In the genomic region with DNA sequence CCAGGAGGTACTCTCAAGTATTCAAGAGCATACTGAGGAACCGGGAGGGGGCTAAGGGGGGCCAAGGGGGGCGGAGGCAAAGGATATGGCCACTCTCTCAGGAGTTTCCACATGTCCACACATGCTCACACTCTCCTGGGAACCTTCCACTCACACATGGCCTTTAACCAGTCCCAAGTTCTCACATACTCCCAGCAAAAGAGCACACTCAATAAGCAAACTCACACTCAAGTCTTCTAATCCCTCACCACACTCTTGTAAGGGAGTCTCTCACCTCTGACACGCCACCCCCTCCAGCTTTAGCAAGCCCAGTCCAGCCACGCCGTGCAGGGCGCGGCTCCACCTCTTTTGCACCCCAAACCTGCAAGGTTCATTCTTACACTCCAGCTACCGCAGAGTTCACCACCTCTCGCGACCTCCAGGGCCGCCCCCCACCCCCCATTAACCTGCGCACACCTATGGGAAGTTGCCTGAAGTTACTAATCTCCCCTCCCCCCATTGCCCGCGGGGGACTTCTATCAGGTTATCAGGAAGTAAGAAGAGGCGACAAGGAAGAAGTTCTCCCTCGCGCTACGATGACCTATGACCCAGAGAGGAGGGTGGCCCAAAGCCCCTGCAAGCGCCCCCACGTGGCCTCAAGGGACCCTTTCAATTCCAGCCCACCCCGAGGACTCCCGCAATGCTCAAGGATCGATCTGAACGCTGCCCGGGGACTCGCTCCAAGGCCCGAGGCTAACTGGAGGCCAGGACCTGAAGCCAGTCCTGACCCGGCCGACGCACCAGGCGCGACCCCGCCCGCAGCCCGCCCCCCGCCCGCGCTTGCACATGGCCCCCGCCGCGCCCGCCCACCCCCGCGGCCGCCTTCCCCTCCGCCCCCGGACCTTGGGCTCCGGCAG, we compare ENCODE assay signal across 8 mouse cellular contexts. TPM values are rescaled to one million over a fixed set of nuclear protein-coding genes. Genes with fewer than 3 reads are reported as not detected.
DNase-seq lines count a peak whose midpoint lies in the region; ATAC-seq lines count a peak whose summit lies in the region.

No protein-coding gene starts in this region.

- peak; percentile 68 for DNase-seq in layer of hippocampus, adult 9-11 months
- no peak for DNase-seq in layer of hippocampus, postnatal 14 days (ENCODE audit: low spot score in 2 of 2)
- DNase-seq in ZHBTc4 (ENCODE audit: low read depth, low spot score) = peak; percentile 77

- peak overlapping the region; percentile 81 for H3K4me3 ChIP-seq in forebrain, embryonic 13.5 days
- H3K4me3 ChIP-seq in hindbrain, embryonic 15.5 days = peak overlapping the region; percentile 74
- peak overlapping the region; percentile 84 for H3K4me3 ChIP-seq in liver, embryonic 15.5 days (replicated peaks)
- peak overlapping the region; percentile 73 for H3K4me3 ChIP-seq in neural tube, embryonic 15.5 days (replicated peaks)

- H3K27me3 ChIP-seq in forebrain, embryonic 13.5 days = peaks cover 37% of the 10 kb centered on the region
- peaks cover 30% of the 10 kb centered on the region for H3K27me3 ChIP-seq in hindbrain, embryonic 15.5 days
- H3K27me3 ChIP-seq in liver, embryonic 15.5 days = peaks cover 35% of the 10 kb centered on the region
- peaks cover 34% of the 10 kb centered on the region for H3K27me3 ChIP-seq in neural tube, embryonic 15.5 days (replicated peaks)

- H3K9me3 ChIP-seq in forebrain, embryonic 13.5 days (replicated peaks) = no peaks in the 10 kb centered on the region
- H3K9me3 ChIP-seq in hindbrain, embryonic 15.5 days = no peaks in the 10 kb centered on the region
- H3K9me3 ChIP-seq in liver, embryonic 15.5 days (replicated peaks) = no peaks in the 10 kb centered on the region
- H3K9me3 ChIP-seq in neural tube, embryonic 15.5 days (replicated peaks) = no peaks in the 10 kb centered on the region

- H3K36me3 ChIP-seq in forebrain, embryonic 13.5 days (ENCODE audit: poor library complexity, severe bottlenecking) = 0 out of 2 replicates have a peak, but pooled peaks cover 5% of the 10 kb centered on the region
- no peaks in the 10 kb centered on the region for H3K36me3 ChIP-seq in hindbrain, embryonic 15.5 days
- no peaks in the 10 kb centered on the region for H3K36me3 ChIP-seq in liver, embryonic 15.5 days (replicated peaks)
- no peaks in the 10 kb centered on the region for H3K36me3 ChIP-seq in neural tube, embryonic 15.5 days

- peak overlapping the region; percentile 84 for H3K27ac ChIP-seq in forebrain, embryonic 13.5 days
- H3K27ac ChIP-seq in hindbrain, embryonic 15.5 days (replicated peaks) = peak overlapping the region; percentile 86
- peak overlapping the region; percentile 88 for H3K27ac ChIP-seq in liver, embryonic 15.5 days (replicated peaks)
- peak overlapping the region; percentile 86 for H3K27ac ChIP-seq in neural tube, embryonic 15.5 days (replicated peaks)

- WGBS in forebrain, embryonic 13.5 days = 2% methylated on average over 32 of the region's 48 CpGs
- under 1% methylated on average over 45 of the region's 48 CpGs for WGBS in hindbrain, embryonic 15.5 days
- WGBS in liver, embryonic 15.5 days (ENCODE audit: insufficient replicate concordance) = under 1% methylated on average over 46 of the region's 48 CpGs
- 2% methylated on average over 37 of the region's 48 CpGs for WGBS in neural tube, embryonic 15.5 days

- peak overlapping the region; percentile 85 for H3K9ac ChIP-seq in forebrain, embryonic 13.5 days
- peak overlapping the region; percentile 79 for H3K9ac ChIP-seq in hindbrain, embryonic 15.5 days
- peak overlapping the region; percentile 86 for H3K9ac ChIP-seq in liver, embryonic 15.5 days
- H3K9ac ChIP-seq in neural tube, embryonic 15.5 days (replicated peaks) = peak overlapping the region; percentile 85

- H3K4me2 ChIP-seq in forebrain, embryonic 13.5 days = peak overlapping the region; percentile 90
- H3K4me2 ChIP-seq in hindbrain, embryonic 15.5 days = peak overlapping the region; percentile 91
- peak overlapping the region; percentile 100 for H3K4me2 ChIP-seq in liver, embryonic 15.5 days
- H3K4me2 ChIP-seq in neural tube, embryonic 15.5 days = peak overlapping the region; percentile 89

- peaks cover 29% of the 10 kb centered on the region for H3K4me1 ChIP-seq in forebrain, embryonic 13.5 days
- peaks cover 46% of the 10 kb centered on the region for H3K4me1 ChIP-seq in hindbrain, embryonic 15.5 days (replicated peaks)
- peaks cover 65% of the 10 kb centered on the region for H3K4me1 ChIP-seq in liver, embryonic 15.5 days (replicated peaks)
- H3K4me1 ChIP-seq in neural tube, embryonic 15.5 days = peaks cover 44% of the 10 kb centered on the region

- ATAC-seq in forebrain, embryonic 13.5 days = peak; percentile 22
- peak; percentile 5; the same call in 1 of the 2 replicates for ATAC-seq in hindbrain, embryonic 15.5 days (ENCODE audit: low FRiP score, low read depth)
- peak; percentile 10; the same call in 1 of the 2 replicates for ATAC-seq in liver, embryonic 15.5 days (ENCODE audit: insufficient read depth)
- ATAC-seq in neural tube, embryonic 15.5 days (ENCODE audit: low FRiP score) = no peak; the same call in 1 of the 2 replicates
- no peak for ATAC-seq in frontal cortex, adult (ENCODE audit: low TSS enrichment)

RNA-seq across cellular contexts. Expression of a gene that starts 0.6 kb away (rescaled TPM):
- 10 to 100 TPM; 52.6 to 59.2 TPM for total RNA-seq in layer of hippocampus, postnatal 14 days (2021)
- polyA plus RNA-seq in forebrain, embryonic 13.5 days (2015; fragmentation: Nextera tagmentation; extraction: Ambion mirVana) = 15.3 and 15.7 TPM in 2 replicates
- polyA plus RNA-seq in hindbrain, embryonic 15.5 days (2015; fragmentation: Nextera tagmentation; extraction: Ambion mirVana) = 17.5 and 18.7 TPM in 2 replicates
- polyA plus RNA-seq in liver, embryonic 15.5 days (2015; fragmentation: Nextera tagmentation; extraction: Ambion mirVana) = 3.8 and 4.9 TPM in 2 replicates
- 16.9 and 17.1 TPM in 2 replicates for polyA plus RNA-seq in neural tube, embryonic 15.5 days (2015; fragmentation: Nextera tagmentation; extraction: Ambion mirVana)

RNA-seq across cellular contexts. Expression of a gene that starts 4.2 kb away (rescaled TPM):
- total RNA-seq in layer of hippocampus, postnatal 14 days (2021) = 10 to 100 TPM; 13.3 to 14.4 TPM
- polyA plus RNA-seq in forebrain, embryonic 13.5 days (2015; fragmentation: Nextera tagmentation; extraction: Ambion mirVana) = 0.74 TPM in 1 of 2 replicates, not detected in the other
- polyA plus RNA-seq in hindbrain, embryonic 15.5 days (2015; fragmentation: Nextera tagmentation; extraction: Ambion mirVana) = 2.0 and 3.1 TPM in 2 replicates
- 0.24 and 0.59 TPM in 2 replicates for polyA plus RNA-seq in liver, embryonic 15.5 days (2015; fragmentation: Nextera tagmentation; extraction: Ambion mirVana)
- 6.8 TPM in 2 replicates for polyA plus RNA-seq in neural tube, embryonic 15.5 days (2015; fragmentation: Nextera tagmentation; extraction: Ambion mirVana)

RNA-seq across cellular contexts. Expression of a gene that starts 11.1 kb away (rescaled TPM):
- 100 to 1,000 TPM; 377 to 396 TPM for total RNA-seq in layer of hippocampus, postnatal 14 days (2021)
- 186 and 201 TPM in 2 replicates for polyA plus RNA-seq in forebrain, embryonic 13.5 days (2015; fragmentation: Nextera tagmentation; extraction: Ambion mirVana)
- 375 and 392 TPM in 2 replicates for polyA plus RNA-seq in hindbrain, embryonic 15.5 days (2015; fragmentation: Nextera tagmentation; extraction: Ambion mirVana)
- 144 and 151 TPM in 2 replicates for polyA plus RNA-seq in liver, embryonic 15.5 days (2015; fragmentation: Nextera tagmentation; extraction: Ambion mirVana)
- 392 and 417 TPM in 2 replicates for polyA plus RNA-seq in neural tube, embryonic 15.5 days (2015; fragmentation: Nextera tagmentation; extraction: Ambion mirVana)

RNA-seq across cellular contexts. Expression of a gene that starts 11.5 kb away (rescaled TPM):
- 10 to 100 TPM; 39.7 to 42.4 TPM for total RNA-seq in layer of hippocampus, postnatal 14 days (2021)
- polyA plus RNA-seq in forebrain, embryonic 13.5 days (2015; fragmentation: Nextera tagmentation; extraction: Ambion mirVana) = 141 and 167 TPM in 2 replicates
- polyA plus RNA-seq in hindbrain, embryonic 15.5 days (2015; fragmentation: Nextera tagmentation; extraction: Ambion mirVana) = 104 TPM in 2 replicates
- polyA plus RNA-seq in liver, embryonic 15.5 days (2015; fragmentation: Nextera tagmentation; extraction: Ambion mirVana) = 59.7 and 67.9 TPM in 2 replicates
- polyA plus RNA-seq in neural tube, embryonic 15.5 days (2015; fragmentation: Nextera tagmentation; extraction: Ambion mirVana) = 103 and 113 TPM in 2 replicates

RNA-seq across cellular contexts. Expression of a gene that starts 13.3 kb away (rescaled TPM):
- total RNA-seq in layer of hippocampus, postnatal 14 days (2021) = 10 to 100 TPM; 26.2 to 26.9 TPM
- polyA plus RNA-seq in forebrain, embryonic 13.5 days (2015; fragmentation: Nextera tagmentation; extraction: Ambion mirVana) = 0.25 TPM in 1 of 2 replicates, not detected in the other
- polyA plus RNA-seq in hindbrain, embryonic 15.5 days (2015; fragmentation: Nextera tagmentation; extraction: Ambion mirVana) = 9.0 and 13.1 TPM in 2 replicates
- 0.08 TPM in 1 of 2 replicates, not detected in the other for polyA plus RNA-seq in liver, embryonic 15.5 days (2015; fragmentation: Nextera tagmentation; extraction: Ambion mirVana)
- polyA plus RNA-seq in neural tube, embryonic 15.5 days (2015; fragmentation: Nextera tagmentation; extraction: Ambion mirVana) = 11.8 and 13.8 TPM in 2 replicates

Comparison
In these comparisons a context has a peak if more than half of its experiments do, and no peak if none do; other contexts are left out.
1. DNase-seq: peak in layer of hippocampus, adult 9-11 months (single experiment) and ZHBTc4 (single experiment); none in layer of hippocampus, postnatal 14 days (0 of 2).
2. ATAC-seq: peak in forebrain, embryonic 13.5 days (single experiment), hindbrain, embryonic 15.5 days (single experiment) and liver, embryonic 15.5 days (single experiment); none in neural tube, embryonic 15.5 days (single experiment) and frontal cortex, adult (single experiment).
3. Peak in every context shown above with its lines, with median percentiles within 50 percentile points of each other: H3K27ac ChIP-seq, H3K4me2 ChIP-seq, H3K4me3 ChIP-seq and H3K9ac ChIP-seq.